Mouse (Mus musculus) limb, embryonic 12.5 days (tissue): ENCODE measurements around the gene Tanc1. TPM values are rescaled to one million over a fixed set of nuclear protein-coding genes. Genes with fewer than 3 reads are reported as not detected.
A peak's percentile ranks its signal among the peaks of the same experiment; 100 is the strongest.

Experiments
- ATAC-seq: fragments of 200-750 bp; cut with Nextera tagmentation; 2 replicates; pipeline ENCODE4 v1.8.0; 2017; ENCODE audit warnings: low read depth, moderate TSS enrichment; ENCODE audit not compliant: insufficient number of reproducible peaks, insufficient read depth, low FRiP score, low TSS enrichment
- H3K27ac ChIP-seq: fragments of 300-500 bp; sonication (generic); 2 replicates; pipeline ENCODE4 v1.5.1; 2016; ENCODE audit warnings: mild to moderate bottlenecking, moderate library complexity
- H3K27me3 ChIP-seq: fragments of 300-500 bp; sonication (generic); 2 replicates; pipeline ENCODE4 v1.6.1; 2016; ENCODE audit warnings: mild to moderate bottlenecking, moderate library complexity
- H3K36me3 ChIP-seq: fragments of 300-500 bp; sonication (generic); 2 replicates; pipeline ENCODE4 v1.6.1; 2016; ENCODE audit warnings: mild to moderate bottlenecking, moderate library complexity
- H3K4me1 ChIP-seq: fragments of 300-500 bp; sonication (generic); replicated peaks from 2 replicates; pipeline ENCODE4 v1.6.1; 2016
- H3K4me2 ChIP-seq: fragments of 300-500 bp; sonication (generic); 2 replicates; pipeline ENCODE4 v1.6.1; 2016; ENCODE audit warnings: mild to moderate bottlenecking, moderate library complexity
- H3K4me3 ChIP-seq: fragments of 300-500 bp; sonication (generic); replicated peaks from 2 replicates; pipeline ENCODE4 v1.5.1; 2016; ENCODE audit warnings: mild to moderate bottlenecking
- H3K9ac ChIP-seq: fragments of 300-500 bp; sonication (generic); replicated peaks from 2 replicates; pipeline ENCODE4 v1.6.1; 2016; ENCODE audit warnings: mild to moderate bottlenecking, moderate library complexity
- H3K9me3 ChIP-seq: fragments of 300-500 bp; sonication (generic); 2 replicates; pipeline ENCODE4 v1.6.1; 2016; ENCODE audit warnings: mild to moderate bottlenecking, moderate library complexity
- WGBS: fragments of 180-500 bp; shearing (Covaris S2); methylation state at CpG from one replicate; pipeline ENCODE4 v1.1.7; 2016; 5-methylcytosine and 5-hydroxymethylcytosine counted together
- polyA plus RNA-seq: library from polyadenylated mRNA; unstranded; fragments of >200 nt; fragmentation: Nextera tagmentation; extraction: Ambion mirVana; gene quantifications from 2 replicates; pipeline ENCODE4 v1.2.1, GENCODE M21; 2016

Gene Tanc1
- polyA plus RNA-seq, 1 experiment from 2014 or later = 70.6 TPM

GRCm38 (mm10) chr2:59628057-59628901, 16.4 kb downstream of the Tanc1 start:
- Histone ChIP-seq H3K36me3 (peaks cover 13% of the 10 kb centered on the region), H3K27me3 (no peaks in the 10 kb centered on the region), H3K9ac (no peak overlapping the region), H3K27ac (0 out of 2 replicates have a peak overlapping the region, but pooled peaks have one; percentile 17), H3K4me2 (no peak overlapping the region), H3K4me3 (no peak overlapping the region), H3K9me3 (no peaks in the 10 kb centered on the region), H3K4me1 (peaks cover 65% of the 10 kb centered on the region)
- 77% methylated on average over 17 of the region's 17 CpGs for WGBS
- no peak for ATAC-seq

- Histone ChIP-seq H3K9ac (no peak overlapping the region), H3K4me1 (peaks cover 68% of the 10 kb centered on the region), H3K36me3 (peaks cover 6% of the 10 kb centered on the region; the same call in 1 of the 2 replicates), H3K9me3 (peaks cover 4% of the 10 kb centered on the region; the same call in 1 of the 2 replicates), H3K27me3 (no peaks in the 10 kb centered on the region), H3K27ac (0 out of 2 replicates have a peak overlapping the region, but pooled peaks have one; percentile 8), H3K4me2 (no peak overlapping the region), H3K4me3 (no peak overlapping the region)
- 70% methylated on average over 4 of the region's 4 CpGs for WGBS
- no peak for ATAC-seq
Observed at GRCm38 (mm10) chr2:59629829-59630228, 18.0 kb downstream of the Tanc1 start.

- Histone ChIP-seq H3K4me1 (peaks cover 71% of the 10 kb centered on the region), H3K9me3 (peaks cover 9% of the 10 kb centered on the region; the same call in 1 of the 2 replicates), H3K27ac (no peak overlapping the region), H3K27me3 (no peaks in the 10 kb centered on the region), H3K36me3 (peaks cover 6% of the 10 kb centered on the region; the same call in 1 of the 2 replicates), H3K4me2 (no peak overlapping the region), H3K9ac (no peak overlapping the region), H3K4me3 (no peak overlapping the region)
- WGBS = 53% methylated on average over 5 of the region's 5 CpGs
- no peak for ATAC-seq
Observed at GRCm38 (mm10) chr2:59631406-59631805, 19.6 kb downstream of the Tanc1 start.

GRCm38 (mm10) chr2:59633761-59634430, 22.1 kb downstream of the Tanc1 start:
- no peak overlapping the region for H3K4me2 ChIP-seq
- H3K9me3 ChIP-seq = peaks cover 9% of the 10 kb centered on the region; the same call in 1 of the 2 replicates
- no peak for ATAC-seq

GRCm38 (mm10) chr2:59637040-59637785, 25.4 kb downstream of the Tanc1 start:
- no peak for ATAC-seq
- H3K4me3 ChIP-seq = no peak overlapping the region
- no peak overlapping the region for H3K4me2 ChIP-seq
- H3K9ac ChIP-seq = no peak overlapping the region
- H3K36me3 ChIP-seq = peaks cover 5% of the 10 kb centered on the region; the same call in 1 of the 2 replicates
- H3K9me3 ChIP-seq = peaks cover 9% of the 10 kb centered on the region; the same call in 1 of the 2 replicates
- 65% methylated on average over 18 of the region's 18 CpGs for WGBS
- no peaks in the 10 kb centered on the region for H3K27me3 ChIP-seq
- no peak overlapping the region for H3K27ac ChIP-seq
- H3K4me1 ChIP-seq = peaks cover 43% of the 10 kb centered on the region

More at GRCm38 (mm10) chr2:59633761-59634430, 22.1 kb downstream of the Tanc1 start:
- Histone ChIP-seq H3K4me1 (peaks cover 61% of the 10 kb centered on the region), H3K36me3 (peaks cover 11% of the 10 kb centered on the region), H3K27ac (no peak overlapping the region), H3K27me3 (no peaks in the 10 kb centered on the region), H3K9ac (no peak overlapping the region), H3K4me3 (no peak overlapping the region)
- WGBS = 71% methylated on average over 5 of the region's 5 CpGs

- peaks cover 60% of the 10 kb centered on the region for H3K4me1 ChIP-seq
- H3K36me3 ChIP-seq = peaks cover 7% of the 10 kb centered on the region; the same call in 1 of the 2 replicates
- no peak overlapping the region for H3K27ac ChIP-seq
- H3K9me3 ChIP-seq = no peaks in the 10 kb centered on the region
- no peak overlapping the region for H3K9ac ChIP-seq
- no peak overlapping the region for H3K4me2 ChIP-seq
- H3K4me3 ChIP-seq = no peak overlapping the region
- 73% methylated on average over 8 of the region's 8 CpGs for WGBS
- ATAC-seq = no peak
- H3K27me3 ChIP-seq = no peaks in the 10 kb centered on the region
Observed at GRCm38 (mm10) chr2:59642722-59643121, 30.9 kb downstream of the Tanc1 start.

- Histone ChIP-seq H3K36me3 (peaks cover 3% of the 10 kb centered on the region; the same call in 1 of the 2 replicates), H3K9me3 (no peaks in the 10 kb centered on the region), H3K27ac (peak overlapping the region; percentile 64), H3K4me3 (no peak overlapping the region), H3K9ac (no peak overlapping the region), H3K4me1 (peaks cover 64% of the 10 kb centered on the region), H3K27me3 (no peaks in the 10 kb centered on the region), H3K4me2 (no peak overlapping the region)
- WGBS = 53% methylated on average over 5 of the region's 5 CpGs
- no peak for ATAC-seq
Observed at GRCm38 (mm10) chr2:59644816-59645215, 33.0 kb downstream of the Tanc1 start.

GRCm38 (mm10) chr2:59645515-59645914, 33.7 kb downstream of the Tanc1 start:
- peaks cover 3% of the 10 kb centered on the region; the same call in 1 of the 2 replicates for H3K36me3 ChIP-seq
- no peak overlapping the region for H3K4me2 ChIP-seq
- no peak overlapping the region for H3K4me3 ChIP-seq
- no peaks in the 10 kb centered on the region for H3K9me3 ChIP-seq
- peaks cover 62% of the 10 kb centered on the region for H3K4me1 ChIP-seq
- H3K27me3 ChIP-seq = no peaks in the 10 kb centered on the region
- WGBS = 39% methylated on average over 3 of the region's 3 CpGs
- no peak for ATAC-seq
- no peak overlapping the region for H3K9ac ChIP-seq
- H3K27ac ChIP-seq = no peak overlapping the region

GRCm38 (mm10) chr2:59646740-59647390, 35.0 kb downstream of the Tanc1 start:
- ATAC-seq = no peak
- Histone ChIP-seq H3K36me3 (peaks cover 3% of the 10 kb centered on the region; the same call in 1 of the 2 replicates), H3K27ac (no peak overlapping the region), H3K4me2 (no peak overlapping the region), H3K9me3 (no peaks in the 10 kb centered on the region), H3K27me3 (no peaks in the 10 kb centered on the region), H3K4me3 (no peak overlapping the region), H3K4me1 (peaks cover 62% of the 10 kb centered on the region), H3K9ac (no peak overlapping the region)
- WGBS = 77% methylated on average over 20 of the region's 20 CpGs

GRCm38 (mm10) chr2:59648444-59648843, 36.6 kb downstream of the Tanc1 start:
- no peak overlapping the region for H3K9ac ChIP-seq
- no peaks in the 10 kb centered on the region for H3K27me3 ChIP-seq
- ATAC-seq = no peak
- no peak overlapping the region for H3K4me3 ChIP-seq
- H3K9me3 ChIP-seq = no peaks in the 10 kb centered on the region
- H3K27ac ChIP-seq = 0 out of 2 replicates have a peak overlapping the region, but pooled peaks have one; percentile 29
- 14% methylated on average over 12 of the region's 12 CpGs for WGBS
- peaks cover 56% of the 10 kb centered on the region for H3K4me1 ChIP-seq
- H3K36me3 ChIP-seq = peaks cover 3% of the 10 kb centered on the region; the same call in 1 of the 2 replicates
- H3K4me2 ChIP-seq = no peak overlapping the region
